Mouse (Mus musculus): Measurements from ENCODE around the gene Mroh3.

GRCm38 (mm10) chr1:136170109-136170508, 42.5 kb downstream of the Mroh3 start:
- TF ChIP-seq POLR2AphosphoS2 (IDR thresholded peaks at IDR 0.05; ENCODE audit: low read length): no peak
- no peak for TF ChIP-seq ZMIZ1 (IDR thresholded peaks at IDR 0.05; ENCODE audit: low read depth, low read length)
- no peak for TF ChIP-seq UBTF (IDR thresholded peaks at IDR 0.05; ENCODE audit: borderline replicate concordance, insufficient read depth, low read depth, low read length)
